Mouse (Mus musculus): Measurements from ENCODE around the gene Entpd2. TPM values are rescaled to one million over a fixed set of nuclear protein-coding genes. Genes with fewer than 3 reads are reported as not detected.

Entpd2 gene
- polyA plus RNA-seq, 2 experiments, result 2.6 to 3.3 TPM

DNA sequence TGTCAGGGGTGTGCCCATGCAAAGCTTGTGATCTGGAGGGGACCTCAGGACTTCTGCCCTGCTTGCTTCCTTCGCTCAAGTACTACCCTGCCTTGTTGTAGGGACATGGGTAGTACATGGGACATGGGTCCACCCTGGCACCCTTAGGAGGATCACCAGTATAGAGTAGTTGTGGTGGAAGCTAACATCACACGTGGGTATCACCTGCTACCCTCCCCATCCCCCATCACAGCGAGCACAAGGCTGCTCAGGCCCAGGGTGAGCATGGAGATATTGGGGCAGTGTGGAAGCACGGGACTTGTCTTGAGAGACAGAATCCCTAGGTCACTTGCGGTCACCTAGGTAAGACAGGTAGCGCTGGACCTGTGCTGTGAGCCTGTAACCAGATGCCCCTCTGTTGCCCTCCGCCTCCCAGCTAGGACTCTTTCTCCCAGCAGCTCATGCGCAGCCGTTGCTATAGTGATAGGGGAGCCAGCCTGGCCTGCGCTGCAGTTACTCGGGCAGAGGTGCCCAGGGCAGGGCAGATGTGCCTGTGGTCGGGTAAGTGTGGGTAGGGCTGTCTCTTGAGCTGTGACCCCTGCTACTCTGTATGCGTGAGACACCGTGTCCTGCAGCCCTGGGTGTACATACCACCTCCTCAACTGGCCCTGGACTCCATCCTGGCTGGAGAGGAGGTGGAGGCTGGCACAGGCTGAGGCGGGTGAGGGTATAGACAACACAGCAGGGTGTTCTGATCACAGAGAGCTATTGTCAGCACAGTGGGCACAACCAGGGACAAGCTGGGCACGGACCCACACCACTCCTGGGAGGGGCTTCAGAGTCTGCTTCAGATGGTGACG, 34.9 kb downstream of the Entpd2 start:
- ATAC-seq (ENCODE audit: low FRiP score, low read depth) (no peak), DNase-seq (ENCODE audit: low spot score) (no peak)
- Histone ChIP-seq H3K4me3 (replicated peaks; ENCODE audit: low read length) (no peak overlapping the region), H3K9ac (ENCODE audit: low read depth, low read length, severe bottlenecking) (no peak overlapping the region), H3K27ac (replicated peaks; ENCODE audit: low read depth, low read length) (no peak overlapping the region), H3K9me3 (ENCODE audit: control insufficient read depth, low read length) (no peaks in the 10 kb centered on the region), H3K27me3 (ENCODE audit: control insufficient read depth, insufficient read depth, low read length) (no peaks in the 10 kb centered on the region; the same call in 1 of the 2 replicates), H3K4me1 (ENCODE audit: control insufficient read depth, insufficient read depth, low read length) (peaks cover 3% of the 10 kb centered on the region; the same call in 1 of the 2 replicates), H3K4me2 (replicated peaks; ENCODE audit: low read depth, low read length, severe bottlenecking) (no peak overlapping the region), H3K36me3 (ENCODE audit: control insufficient read depth, insufficient read depth, low read length) (no peaks in the 10 kb centered on the region)
- no peak for TF ChIP-seq POLR2A (IDR thresholded peaks at IDR 0.05; ENCODE audit: borderline replicate concordance, extremely low read depth, insufficient read depth, insufficient read length)
- 73% methylated on average over 17 of the region's 17 CpGs for WGBS

DNA sequence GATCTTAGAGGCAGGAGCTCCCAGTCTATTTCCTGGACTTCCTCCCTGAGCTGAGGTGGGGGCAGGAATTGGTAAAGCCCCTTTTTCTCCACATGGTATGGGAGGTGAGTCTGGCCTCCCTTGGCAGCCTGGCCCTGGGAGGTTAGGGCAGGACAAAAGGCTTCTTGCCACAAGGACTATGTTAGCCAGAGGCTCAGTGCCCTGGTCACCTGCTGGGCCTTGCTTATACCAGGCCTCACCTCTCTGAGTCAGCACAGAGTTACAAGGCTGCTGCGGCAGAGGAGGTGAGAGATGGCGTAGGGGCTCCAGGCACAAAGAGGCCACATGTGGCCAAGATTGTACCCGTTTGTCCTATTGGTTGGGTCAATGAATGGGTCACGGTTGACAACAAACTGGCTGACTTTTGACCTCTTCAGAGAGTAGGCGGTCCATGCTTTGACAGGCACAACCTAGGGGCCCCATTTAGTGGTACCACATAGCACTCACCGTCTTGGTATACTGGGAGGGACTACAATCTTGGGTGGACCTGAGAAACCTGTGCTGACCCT, 35.7 kb downstream of the Entpd2 start:
- WGBS, result 58% methylated on average over 6 of the region's 6 CpGs
- H3K9ac ChIP-seq (ENCODE audit: low read depth, low read length, severe bottlenecking), result no peak overlapping the region
- H3K4me2 ChIP-seq (replicated peaks; ENCODE audit: low read depth, low read length, severe bottlenecking), result no peak overlapping the region
- peaks cover 3% of the 10 kb centered on the region; the same call in 1 of the 2 replicates for H3K4me1 ChIP-seq (ENCODE audit: control insufficient read depth, insufficient read depth, low read length)
- ATAC-seq (ENCODE audit: low FRiP score, low read depth), result no peak
- H3K36me3 ChIP-seq (ENCODE audit: control insufficient read depth, insufficient read depth, low read length), result no peaks in the 10 kb centered on the region
- no peak for TF ChIP-seq POLR2A (IDR thresholded peaks at IDR 0.05; ENCODE audit: borderline replicate concordance, extremely low read depth, insufficient read depth, insufficient read length)
- no peaks in the 10 kb centered on the region for H3K9me3 ChIP-seq (ENCODE audit: control insufficient read depth, low read length)
- no peak overlapping the region for H3K4me3 ChIP-seq (replicated peaks; ENCODE audit: low read length)
- no peak overlapping the region for H3K27ac ChIP-seq (replicated peaks; ENCODE audit: low read depth, low read length)
- H3K27me3 ChIP-seq (ENCODE audit: control insufficient read depth, insufficient read depth, low read length), result no peaks in the 10 kb centered on the region; the same call in 1 of the 2 replicates
- DNase-seq (ENCODE audit: low spot score), result no peak

DNA sequence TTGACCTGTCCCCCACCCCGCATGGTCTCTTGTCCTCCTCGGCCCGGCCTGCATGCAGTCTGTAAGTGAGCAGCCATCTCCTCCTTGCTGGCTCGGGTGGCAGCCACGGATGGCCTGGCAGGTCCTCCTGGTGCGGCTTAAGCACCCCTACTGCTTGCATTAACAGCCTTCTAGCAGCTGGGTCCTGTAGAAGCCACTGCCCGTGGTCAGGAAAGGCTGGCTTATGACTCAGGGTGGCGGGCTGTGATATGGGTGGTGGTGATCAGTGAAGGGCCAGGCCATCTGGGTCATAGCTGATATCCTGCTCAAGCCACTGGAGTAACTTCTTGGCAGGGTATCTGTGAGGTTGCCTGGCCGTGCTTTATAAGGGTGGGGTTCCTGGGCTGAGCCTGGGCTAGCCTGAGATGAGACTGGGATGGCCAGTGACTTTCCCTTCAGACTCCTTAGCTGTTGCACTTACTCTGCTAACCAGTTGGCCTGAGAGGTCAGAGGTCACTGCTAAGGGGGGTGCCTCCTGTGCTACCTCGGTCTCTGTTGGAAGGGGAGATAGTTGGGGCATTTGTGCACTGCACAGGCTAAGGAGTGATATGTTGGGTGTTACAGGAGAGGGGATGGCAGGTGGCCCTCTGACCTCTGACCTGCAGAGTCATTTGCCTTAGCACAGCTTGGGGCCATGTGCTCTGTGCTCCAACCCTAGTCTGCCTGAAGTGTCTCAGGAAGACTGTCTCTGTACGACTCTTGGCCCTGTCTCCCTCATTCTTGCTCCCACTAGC, 36.8 kb downstream of the Entpd2 start:
- Histone ChIP-seq H3K4me1 (ENCODE audit: control insufficient read depth, insufficient read depth, low read length) (peaks cover 3% of the 10 kb centered on the region; the same call in 1 of the 2 replicates), H3K27ac (replicated peaks; ENCODE audit: low read depth, low read length) (no peak overlapping the region), H3K27me3 (ENCODE audit: control insufficient read depth, insufficient read depth, low read length) (no peaks in the 10 kb centered on the region; the same call in 1 of the 2 replicates), H3K36me3 (ENCODE audit: control insufficient read depth, insufficient read depth, low read length) (no peaks in the 10 kb centered on the region), H3K9me3 (ENCODE audit: control insufficient read depth, low read length) (no peaks in the 10 kb centered on the region), H3K4me3 (replicated peaks; ENCODE audit: low read length) (no peak overlapping the region), H3K4me2 (replicated peaks; ENCODE audit: low read depth, low read length, severe bottlenecking) (no peak overlapping the region), H3K9ac (ENCODE audit: low read depth, low read length, severe bottlenecking) (no peak overlapping the region)
- TF ChIP-seq POLR2A (IDR thresholded peaks at IDR 0.05; ENCODE audit: borderline replicate concordance, extremely low read depth, insufficient read depth, insufficient read length), result no peak
- 61% methylated on average over 11 of the region's 11 CpGs for WGBS
- ATAC-seq (ENCODE audit: low FRiP score, low read depth), result no peak
- DNase-seq (ENCODE audit: low spot score), result no peak

DNA sequence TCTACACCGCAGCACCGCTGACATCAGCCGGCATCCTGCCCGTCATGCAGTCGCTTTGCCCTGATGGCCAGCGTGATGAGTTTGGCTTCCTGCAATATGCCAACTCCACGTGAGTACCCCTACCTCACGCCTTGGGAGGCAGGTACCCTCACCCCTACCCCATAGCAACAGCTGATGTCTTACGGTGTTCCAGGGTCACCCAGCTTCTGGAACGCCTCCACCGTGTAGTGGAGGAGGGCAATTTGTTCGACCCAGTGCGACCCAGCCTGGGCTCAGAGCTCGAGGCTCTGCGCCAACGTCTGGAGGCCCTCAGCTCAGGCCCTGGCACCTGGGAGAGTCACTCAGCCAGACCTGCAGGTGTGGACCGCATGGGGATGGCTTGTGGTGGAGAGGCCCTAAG, 37.4 kb downstream of the Entpd2 start:
- H3K9ac ChIP-seq (ENCODE audit: low read depth, low read length, severe bottlenecking), result no peak overlapping the region
- H3K27ac ChIP-seq (replicated peaks; ENCODE audit: low read depth, low read length), result no peak overlapping the region
- H3K4me1 ChIP-seq (ENCODE audit: control insufficient read depth, insufficient read depth, low read length), result peaks cover 3% of the 10 kb centered on the region; the same call in 1 of the 2 replicates
- H3K27me3 ChIP-seq (ENCODE audit: control insufficient read depth, insufficient read depth, low read length), result no peaks in the 10 kb centered on the region; the same call in 1 of the 2 replicates
- no peak overlapping the region for H3K4me3 ChIP-seq (replicated peaks; ENCODE audit: low read length)
- no peaks in the 10 kb centered on the region for H3K9me3 ChIP-seq (ENCODE audit: control insufficient read depth, low read length)
- DNase-seq (ENCODE audit: low spot score), result no peak
- no peak overlapping the region for H3K4me2 ChIP-seq (replicated peaks; ENCODE audit: low read depth, low read length, severe bottlenecking)
- WGBS, result 83% methylated on average over 17 of the region's 17 CpGs
- TF ChIP-seq POLR2A (IDR thresholded peaks at IDR 0.05; ENCODE audit: borderline replicate concordance, extremely low read depth, insufficient read depth, insufficient read length), result no peak
- no peaks in the 10 kb centered on the region for H3K36me3 ChIP-seq (ENCODE audit: control insufficient read depth, insufficient read depth, low read length)
- no peak for ATAC-seq (ENCODE audit: low FRiP score, low read depth)

DNA sequence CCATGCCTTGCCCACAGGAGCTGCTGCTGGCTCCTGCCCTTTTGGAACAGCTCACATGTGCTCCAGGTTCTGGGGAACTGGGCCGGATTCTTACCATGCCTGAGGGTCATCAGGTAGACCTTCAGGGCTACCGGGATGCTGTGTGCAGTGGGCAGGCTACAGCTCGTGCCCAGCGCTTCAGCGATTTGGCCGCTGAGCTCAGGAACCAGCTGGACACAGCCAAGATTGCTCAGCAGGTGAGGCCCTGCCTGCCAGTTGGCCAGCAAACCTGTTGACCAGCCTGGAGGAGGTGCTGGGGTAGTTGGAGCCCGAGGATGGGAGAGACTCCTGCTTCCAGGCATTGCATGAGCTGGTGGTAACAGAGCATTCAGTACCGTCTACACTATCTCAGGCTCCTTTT, 38.6 kb downstream of the Entpd2 start:
- Histone ChIP-seq H3K4me1 (ENCODE audit: control insufficient read depth, insufficient read depth, low read length) (peaks cover 2% of the 10 kb centered on the region; the same call in 1 of the 2 replicates), H3K27me3 (ENCODE audit: control insufficient read depth, insufficient read depth, low read length) (no peaks in the 10 kb centered on the region; the same call in 1 of the 2 replicates), H3K9ac (ENCODE audit: low read depth, low read length, severe bottlenecking) (no peak overlapping the region), H3K27ac (replicated peaks; ENCODE audit: low read depth, low read length) (no peak overlapping the region), H3K9me3 (ENCODE audit: control insufficient read depth, low read length) (no peaks in the 10 kb centered on the region), H3K4me2 (replicated peaks; ENCODE audit: low read depth, low read length, severe bottlenecking) (no peak overlapping the region), H3K36me3 (ENCODE audit: control insufficient read depth, insufficient read depth, low read length) (no peaks in the 10 kb centered on the region), H3K4me3 (replicated peaks; ENCODE audit: low read length) (no peak overlapping the region)
- no peak for ATAC-seq (ENCODE audit: low FRiP score, low read depth)
- TF ChIP-seq POLR2A (IDR thresholded peaks at IDR 0.05; ENCODE audit: borderline replicate concordance, extremely low read depth, insufficient read depth, insufficient read length), result no peak
- DNase-seq (ENCODE audit: low spot score), result no peak
- 77% methylated on average over 8 of the region's 8 CpGs for WGBS

Measured in limb, embryonic 14.5 days (tissue).